Mouse (Mus musculus) layer of hippocampus, postnatal 14 days (tissue): ENCODE data around the gene Ano2. TPM values are rescaled to one million over a fixed set of nuclear protein-coding genes. Genes with fewer than 3 reads are reported as not detected.

Source experiments
- DNase-seq, 2 experiments: peaks; one replicate each; pipeline ENCODE4 v3.0.0; 2021 to 2022; ENCODE audit warnings: low spot score in 2 of 2, mixed read lengths in 1 of 2
- total RNA-seq, 2 experiments: library from RNA; stranded (reverse); gene quantifications; 2 replicates each; pipeline ENCODE4 v1.2.3; 2021

Ano2 gene
- total RNA-seq, 2 experiments from 2014 or later, result 3.1 to 4.4 TPM

DNA sequence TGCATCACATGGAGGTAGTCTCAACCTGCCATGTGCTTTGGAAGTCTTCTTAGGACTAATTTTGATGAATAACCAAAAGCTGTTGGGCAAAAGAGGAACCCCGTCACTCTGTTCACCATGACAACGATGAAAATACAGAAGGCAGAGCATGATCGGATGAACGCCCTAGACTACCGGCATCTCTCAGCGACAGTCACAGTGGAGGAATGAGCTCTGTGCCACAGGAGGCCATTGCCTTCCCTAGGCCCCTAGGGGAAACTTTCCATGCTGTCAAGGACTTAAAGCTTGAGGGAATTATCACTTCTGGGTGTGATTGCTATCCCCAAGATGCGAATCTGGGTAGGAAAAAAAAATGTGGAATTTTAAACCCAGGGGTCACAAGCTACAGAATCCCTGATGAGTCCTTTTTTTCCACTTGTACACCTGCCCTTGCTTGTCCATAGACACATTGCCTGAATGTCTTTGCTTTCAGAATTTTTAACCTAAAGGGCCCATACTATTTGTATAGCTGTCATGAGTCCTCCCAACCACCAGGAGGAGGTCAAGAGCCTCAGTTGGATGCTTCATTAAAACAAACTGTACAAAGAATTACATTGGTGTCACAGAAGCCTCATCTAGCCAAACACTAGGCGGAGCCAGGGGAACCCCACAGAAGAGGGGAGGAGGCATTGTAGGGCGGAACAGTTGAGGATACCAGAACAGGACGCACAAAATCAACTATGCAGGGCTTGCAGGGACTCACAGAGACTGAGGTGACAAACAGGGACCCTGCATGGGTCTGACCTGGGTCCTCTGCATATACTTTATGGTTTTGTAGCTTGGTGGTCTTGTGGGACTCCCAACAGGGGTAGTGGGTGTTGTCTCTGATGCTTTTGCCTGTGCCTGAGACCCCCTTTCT, 53.2 kb downstream of the Ano2 start:
- DNase-seq, result no peak

DNA sequence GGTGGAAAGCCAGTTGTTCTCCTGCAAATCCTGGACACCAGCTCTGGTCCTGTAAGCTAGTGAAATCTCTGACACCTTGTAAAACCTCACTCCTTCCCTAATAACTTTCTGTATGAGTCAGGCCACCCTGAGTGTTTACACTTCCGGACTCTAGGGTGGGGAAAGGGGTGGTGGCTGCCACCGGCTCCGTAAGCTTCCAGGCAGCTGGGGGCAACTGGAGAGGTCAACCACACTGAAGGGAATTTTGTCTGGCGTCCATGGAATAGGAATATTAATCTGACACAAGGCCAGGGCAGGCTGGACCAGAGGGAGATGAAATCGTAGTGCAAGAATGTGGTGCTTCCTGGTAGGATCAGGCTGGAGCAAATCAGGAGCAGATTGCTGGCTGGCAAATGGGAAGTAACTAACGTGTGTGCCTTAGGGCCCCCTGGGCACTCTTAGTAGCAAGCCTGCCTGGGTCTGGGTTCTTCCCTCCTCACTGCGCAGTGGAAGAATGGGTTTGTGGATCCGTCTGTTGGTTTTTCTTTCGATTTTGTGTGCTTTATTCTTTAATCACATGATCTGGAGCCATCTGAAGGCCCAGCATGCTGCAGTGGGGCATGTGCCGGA, 57.2 kb downstream of the Ano2 start:
- no peak for DNase-seq

DNA sequence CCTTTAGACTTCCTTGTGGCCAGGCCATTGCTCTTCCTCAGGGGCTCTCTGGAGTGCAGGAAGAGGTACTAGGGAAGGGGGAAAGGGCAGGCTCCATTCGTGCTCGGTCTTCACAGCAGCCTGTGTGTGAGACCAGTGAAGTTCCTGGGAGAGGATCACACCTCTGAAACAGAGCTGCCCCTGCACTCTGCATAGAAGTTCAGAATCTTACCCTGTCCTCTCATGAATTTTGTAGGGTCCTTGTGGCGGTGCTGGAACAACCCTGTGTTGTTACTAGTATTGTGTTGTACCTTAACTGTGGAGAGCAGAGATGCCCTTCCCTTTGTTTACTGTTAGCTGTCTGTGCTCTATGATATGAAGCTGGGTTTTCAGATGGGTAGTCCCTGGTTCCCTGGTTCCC, 58.4 kb downstream of the Ano2 start:
- no peak for DNase-seq

DNA sequence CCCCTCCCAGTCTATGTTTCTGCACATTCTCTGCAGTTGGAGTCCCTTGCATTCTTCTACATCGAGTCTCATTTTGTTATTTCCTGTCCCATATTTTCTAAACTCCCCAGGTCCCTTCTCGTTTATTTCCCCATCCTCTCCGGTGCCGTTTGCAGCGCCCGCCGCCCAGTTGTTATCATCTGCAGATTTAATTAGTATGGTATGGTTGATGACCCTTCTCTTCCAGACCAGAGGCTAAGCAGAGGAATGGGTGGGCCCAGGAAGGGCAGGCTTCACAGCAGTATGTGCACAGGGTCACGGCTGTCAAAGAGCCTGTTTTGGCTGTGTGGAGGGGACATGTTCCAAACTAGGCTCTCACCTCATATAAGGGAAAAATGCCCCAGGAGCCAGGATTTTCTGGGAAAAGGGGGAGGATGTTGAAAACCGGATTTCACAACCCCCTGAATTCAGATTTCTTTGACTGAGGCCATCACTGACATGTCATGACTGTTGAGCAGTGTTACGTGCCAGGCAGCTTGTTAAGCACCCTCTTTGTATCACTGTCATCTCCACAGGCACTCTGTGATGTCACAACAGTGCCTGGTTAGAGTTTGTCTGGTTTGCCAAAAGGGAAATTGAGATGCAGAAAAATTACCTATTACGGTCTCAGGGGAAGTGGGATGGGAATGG, 72.8 kb downstream of the Ano2 start:
- no peak for DNase-seq

DNA sequence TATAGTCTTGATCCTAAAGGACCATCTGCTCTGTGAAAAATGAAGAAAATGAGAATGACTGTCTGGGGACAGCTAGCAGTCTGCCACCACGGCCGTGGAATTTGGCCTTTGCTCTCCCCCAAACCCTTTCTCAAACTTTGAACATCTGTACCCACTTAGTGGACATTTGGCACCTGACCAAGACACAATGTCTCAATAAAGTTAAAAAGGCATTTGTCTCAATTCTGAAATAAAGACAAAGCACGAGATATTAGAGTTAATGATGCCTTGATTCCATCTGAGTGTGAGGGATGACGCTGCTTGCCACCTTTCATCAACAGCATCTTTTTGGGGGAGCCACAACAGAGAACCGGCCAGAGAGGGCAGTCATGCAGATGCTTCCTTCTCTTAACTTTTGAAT, 83.0 kb downstream of the Ano2 start:
- DNase-seq, result no peak

DNA sequence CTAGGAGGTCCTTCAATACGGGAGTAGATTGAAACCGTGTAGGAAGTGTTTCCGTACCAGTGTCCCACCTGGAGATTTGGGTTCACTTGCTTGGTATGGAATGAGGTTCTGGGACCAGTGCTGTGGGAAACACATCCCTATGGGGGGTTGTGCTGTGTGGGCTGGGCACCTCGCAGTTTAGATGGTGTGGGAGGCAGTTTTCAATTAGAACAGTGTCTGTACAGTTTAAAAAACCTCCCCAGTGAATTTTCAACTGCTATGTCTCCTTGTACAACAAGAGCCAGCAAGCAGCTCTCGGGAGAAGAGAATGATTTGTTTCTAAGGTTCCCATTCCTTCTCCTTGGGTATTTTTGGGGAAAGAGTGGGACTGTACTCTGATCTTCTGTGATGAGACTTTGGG, 86.1 kb downstream of the Ano2 start:
- DNase-seq, result no peak

DNA sequence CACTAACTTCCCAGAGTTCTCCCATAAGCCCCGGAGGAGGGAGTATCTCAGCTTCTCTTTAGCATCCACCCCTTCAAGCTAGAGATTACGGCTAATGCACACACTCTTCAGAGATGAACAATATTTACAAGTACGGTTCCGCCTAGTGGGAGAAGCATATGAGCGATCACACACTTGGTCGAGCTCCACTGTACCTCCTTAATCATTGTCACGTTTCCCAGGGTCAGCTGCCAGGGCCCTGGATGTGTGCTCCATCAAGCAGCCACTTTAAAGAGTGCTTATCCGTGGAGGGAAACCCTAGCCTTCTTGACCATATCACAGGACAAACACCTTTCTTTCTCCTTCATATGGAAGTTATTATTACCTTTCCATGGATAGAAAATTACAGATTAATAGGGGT, 112.7 kb downstream of the Ano2 start:
- DNase-seq, result no peak

DNA sequence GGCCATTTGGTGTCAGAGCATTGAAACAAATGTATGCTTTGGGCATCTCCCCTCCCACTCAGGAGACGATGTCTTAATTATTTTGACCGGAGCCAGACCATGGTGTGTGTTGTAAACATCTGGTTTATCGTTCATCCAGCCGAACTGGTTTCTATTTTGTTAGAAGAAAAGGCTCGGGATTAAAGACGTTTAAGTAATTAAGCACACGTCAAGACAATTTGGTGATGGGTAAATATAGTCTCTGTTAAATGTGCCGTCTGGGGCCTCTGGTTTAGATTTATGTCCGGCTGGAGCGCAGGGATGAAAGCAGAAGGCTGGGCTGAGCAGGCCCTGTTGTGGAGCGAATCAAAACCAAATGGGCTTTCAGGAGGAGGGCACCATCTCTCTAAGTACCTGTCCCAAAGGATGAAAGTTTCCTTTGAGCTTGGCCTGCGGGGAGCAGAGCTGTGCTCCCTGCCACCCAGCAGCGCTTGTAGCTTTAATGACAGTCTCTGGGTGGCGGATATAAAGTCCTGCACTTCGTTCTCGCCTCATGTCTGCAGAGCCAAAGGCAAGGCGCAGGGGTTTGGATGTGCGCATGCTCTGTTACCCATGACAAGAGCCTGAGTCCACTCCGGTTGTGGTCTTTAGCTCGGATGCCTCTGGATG, 113.3 kb downstream of the Ano2 start:
- DNase-seq, result no peak

DNA sequence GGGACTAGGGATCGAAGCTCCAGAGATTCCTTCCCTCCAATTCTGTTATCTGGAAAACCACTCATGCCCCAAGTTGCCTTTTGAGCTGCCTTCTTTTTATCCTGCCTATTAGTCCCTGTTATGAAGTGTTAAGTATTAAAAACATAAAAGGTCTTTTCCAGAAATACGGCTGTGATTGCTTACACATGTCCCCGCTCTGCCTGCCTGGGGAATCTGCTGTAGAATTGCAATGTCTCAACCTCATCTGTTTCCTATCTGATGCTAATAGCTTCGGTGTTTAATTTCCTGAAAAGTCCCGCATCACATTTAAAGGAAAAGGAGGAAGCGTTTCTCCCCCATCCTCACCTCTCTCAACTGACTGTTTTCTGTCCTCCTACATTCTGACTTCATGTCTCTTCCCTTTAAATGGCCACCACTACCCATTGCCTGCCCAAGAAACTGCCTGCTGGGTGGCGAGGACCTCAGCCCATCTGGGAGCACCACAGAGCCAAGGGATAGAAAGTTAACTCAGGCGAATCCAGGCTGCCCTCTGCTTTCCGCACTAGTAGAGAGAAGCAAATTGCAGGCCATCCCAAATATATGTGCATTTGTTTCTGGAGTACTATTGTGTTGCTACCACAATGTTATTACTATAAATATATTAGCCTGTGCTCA, 118.9 kb downstream of the Ano2 start:
- DNase-seq, result no peak

DNA sequence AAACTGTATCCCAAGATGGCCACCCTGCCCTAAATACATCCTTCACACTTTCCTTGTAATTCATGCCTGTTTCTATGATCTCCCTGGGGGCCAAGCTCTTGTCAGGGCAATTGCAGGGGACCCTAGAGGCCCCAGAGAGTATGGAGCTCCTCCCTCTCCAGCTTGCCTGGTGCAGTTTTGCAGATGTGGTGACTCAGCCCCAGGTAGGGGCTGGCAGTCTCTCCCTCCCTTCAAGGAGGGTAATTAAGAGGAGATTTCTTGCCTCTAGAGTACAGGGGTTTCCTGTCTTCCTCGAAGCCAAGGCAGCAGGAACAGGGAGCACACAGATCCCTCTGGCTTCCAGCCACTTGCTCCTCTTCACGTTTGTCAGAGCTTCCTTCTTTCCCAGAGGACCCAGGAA, 121.2 kb downstream of the Ano2 start:
- no peak for DNase-seq

DNA sequence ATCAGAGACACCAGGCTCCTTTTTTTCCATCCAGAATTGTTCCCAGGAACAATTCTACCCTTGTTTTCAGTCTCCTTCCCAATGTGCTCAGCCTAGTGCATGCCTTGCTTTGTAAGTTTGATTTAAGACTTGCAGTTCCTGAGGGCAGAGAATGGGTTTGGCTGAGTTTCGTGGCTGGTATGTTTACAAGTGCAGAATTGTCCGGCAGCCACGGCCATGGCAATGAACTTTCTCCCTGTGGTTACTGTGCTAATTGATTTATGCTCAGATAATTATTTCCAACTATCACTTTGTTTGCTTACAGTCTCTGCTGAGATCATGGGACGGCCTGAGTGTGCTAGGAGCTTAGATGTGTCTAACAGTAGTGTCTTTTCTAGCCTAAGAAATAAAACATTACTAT, 147.9 kb downstream of the Ano2 start:
- no peak for DNase-seq

DNA sequence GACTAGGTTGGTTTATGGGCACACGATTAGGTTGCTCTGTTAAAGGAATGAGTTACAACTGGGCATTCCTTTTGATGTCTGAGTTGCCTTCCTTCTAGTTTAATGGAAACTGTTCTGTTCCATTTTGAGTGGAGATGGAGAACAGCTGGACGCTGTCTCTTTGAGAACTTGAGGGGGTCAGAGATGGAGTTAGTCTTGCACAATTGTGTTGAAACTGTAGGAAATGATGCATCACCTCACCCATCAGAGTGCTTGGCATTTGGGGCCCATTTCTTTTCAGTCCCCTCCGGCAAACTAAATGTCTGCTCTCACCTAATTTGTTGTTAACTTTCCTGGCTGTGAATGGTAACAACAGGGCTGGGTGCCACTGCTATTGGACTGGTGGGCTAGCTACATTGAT, 151.1 kb downstream of the Ano2 start:
- no peak for DNase-seq

DNA sequence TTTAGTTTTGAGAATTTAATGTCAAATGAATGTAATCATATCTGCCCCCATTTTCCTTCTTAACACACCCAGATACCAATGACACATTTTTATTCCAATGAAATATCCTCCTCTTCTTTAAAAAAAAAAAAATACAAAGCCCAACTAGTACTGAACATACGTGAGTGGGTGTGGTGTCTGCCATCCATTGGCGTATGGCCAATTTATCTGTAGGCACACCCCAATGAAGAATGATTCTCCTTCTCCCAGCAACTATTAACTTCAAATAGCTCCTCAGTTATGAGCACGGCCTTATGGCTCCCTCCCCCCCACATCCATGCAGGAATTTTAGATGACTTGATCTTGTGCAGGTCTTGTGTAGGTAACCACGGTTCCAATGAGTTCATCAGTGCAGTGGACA, 161.0 kb downstream of the Ano2 start:
- DNase-seq, result peak in 1 of 2 experiments; percentile 28

DNA sequence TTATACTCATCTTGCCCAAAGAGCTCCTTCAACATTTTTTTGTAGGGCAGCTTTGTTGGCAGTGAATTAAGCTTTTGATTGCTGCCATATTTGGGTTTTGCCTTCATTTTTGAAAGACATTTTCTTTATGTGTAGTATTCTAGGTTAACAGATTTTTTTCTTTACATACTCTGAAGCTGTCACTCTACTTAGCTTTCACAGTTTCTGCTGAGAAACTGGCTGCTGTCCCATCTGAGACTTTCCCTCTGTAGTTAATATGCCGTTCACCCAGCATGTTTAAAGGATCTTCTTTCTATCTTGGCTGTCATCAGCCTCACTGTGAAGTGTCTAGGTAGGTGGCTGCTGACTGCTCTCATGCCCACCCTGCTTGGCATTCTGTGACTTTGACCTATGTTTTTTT, 168.1 kb downstream of the Ano2 start:
- no peak for DNase-seq

DNA sequence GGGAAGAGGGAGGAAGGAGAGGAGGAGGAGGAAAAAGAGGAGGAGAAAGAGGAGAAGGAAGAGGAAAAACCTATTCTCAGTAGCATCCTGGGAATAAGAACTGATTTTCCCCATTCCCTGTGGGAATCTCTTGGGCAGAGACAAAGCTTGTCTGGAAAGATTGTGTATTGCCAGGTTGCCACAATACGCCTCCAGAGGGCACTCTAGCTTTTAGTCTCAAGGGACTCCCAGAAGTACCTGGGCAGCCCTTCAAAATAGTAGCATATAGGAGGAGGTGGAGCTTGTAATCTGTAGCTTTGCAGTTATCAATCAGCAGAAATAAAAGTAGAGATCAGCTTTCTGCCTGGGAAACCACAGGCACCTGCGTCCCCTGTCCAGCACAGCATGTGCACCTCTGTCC, 178.3 kb downstream of the Ano2 start:
- peak; percentile 9 to 29 for DNase-seq

DNA sequence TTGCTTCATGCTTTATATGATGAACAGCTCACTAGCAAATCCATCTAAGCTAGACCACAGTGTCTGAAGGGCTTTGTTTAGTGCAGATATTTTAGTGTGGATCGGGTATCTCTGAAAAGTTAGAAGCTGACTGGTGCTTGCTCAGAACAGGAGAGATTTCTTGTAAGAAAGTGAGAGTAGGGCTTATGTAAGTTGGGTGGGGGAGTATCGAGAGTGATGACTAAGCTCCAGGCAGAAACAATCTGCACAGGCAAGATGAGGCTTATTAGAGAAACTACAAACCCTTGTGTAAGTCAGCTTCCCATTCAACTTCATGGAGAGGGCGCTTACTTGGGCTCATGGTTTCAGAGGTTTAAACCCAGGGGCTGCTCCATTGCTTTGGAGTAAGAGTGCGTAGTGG, 181.3 kb downstream of the Ano2 start:
- DNase-seq, result peak in 1 of 2 experiments; percentile 6

DNA sequence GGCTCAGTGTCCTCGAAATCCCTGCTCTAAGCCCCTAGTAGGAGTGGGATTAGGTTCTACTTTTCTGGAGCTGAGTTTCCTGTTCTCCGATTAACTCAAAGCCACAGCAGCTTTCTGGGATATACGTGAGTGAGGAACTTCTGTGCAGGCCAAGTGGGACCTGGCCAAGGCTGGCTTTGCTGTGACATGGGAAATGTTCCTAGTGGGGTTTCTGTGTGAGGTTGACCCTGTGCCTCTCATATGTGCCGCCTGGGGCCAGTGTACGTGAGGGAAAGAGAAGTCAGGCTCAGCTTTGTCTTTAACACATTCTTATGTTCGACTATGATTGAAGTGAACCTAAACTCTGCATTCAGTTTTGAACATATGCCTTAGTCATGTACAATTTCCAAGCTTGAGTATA, 184.5 kb downstream of the Ano2 start:
- no peak for DNase-seq

DNA sequence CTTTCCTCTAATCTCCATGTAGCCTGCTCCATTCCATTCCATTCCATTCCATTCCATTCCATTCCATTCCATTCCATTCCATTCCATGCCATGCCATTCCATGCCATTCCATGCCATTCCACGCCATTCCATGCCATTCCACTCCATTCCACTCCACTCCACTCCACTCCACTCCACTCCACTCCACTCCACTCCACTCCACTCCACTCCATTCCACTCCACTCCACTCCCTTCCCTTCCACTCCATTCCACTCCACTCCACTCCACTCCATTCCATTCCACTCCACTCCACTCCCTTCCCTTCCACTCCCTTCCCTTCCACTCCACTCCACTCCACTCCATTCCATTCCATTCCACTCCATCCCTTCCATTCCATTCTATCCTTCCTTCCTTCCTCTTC, 186.7 kb downstream of the Ano2 start:
- DNase-seq, result no peak

DNA sequence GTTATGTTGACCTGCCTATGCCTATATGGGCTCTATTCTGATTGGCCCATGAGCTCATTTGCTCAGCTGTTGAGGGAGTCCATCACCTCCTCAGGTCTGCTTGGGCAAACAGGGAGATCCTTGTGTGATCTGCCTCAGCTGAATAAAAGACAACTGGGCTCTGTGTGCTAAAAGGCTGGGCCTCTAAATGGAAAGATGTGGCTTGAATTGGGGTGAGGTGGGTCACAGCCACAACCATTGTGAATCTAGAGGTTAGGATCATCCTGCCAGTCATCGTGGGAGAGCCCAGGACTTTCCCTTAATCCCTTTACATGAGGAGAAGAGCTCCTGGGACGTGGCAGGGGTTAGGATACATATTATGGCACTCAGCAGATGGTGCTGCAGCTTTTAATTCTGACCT, 188.5 kb downstream of the Ano2 start:
- no peak for DNase-seq

DNA sequence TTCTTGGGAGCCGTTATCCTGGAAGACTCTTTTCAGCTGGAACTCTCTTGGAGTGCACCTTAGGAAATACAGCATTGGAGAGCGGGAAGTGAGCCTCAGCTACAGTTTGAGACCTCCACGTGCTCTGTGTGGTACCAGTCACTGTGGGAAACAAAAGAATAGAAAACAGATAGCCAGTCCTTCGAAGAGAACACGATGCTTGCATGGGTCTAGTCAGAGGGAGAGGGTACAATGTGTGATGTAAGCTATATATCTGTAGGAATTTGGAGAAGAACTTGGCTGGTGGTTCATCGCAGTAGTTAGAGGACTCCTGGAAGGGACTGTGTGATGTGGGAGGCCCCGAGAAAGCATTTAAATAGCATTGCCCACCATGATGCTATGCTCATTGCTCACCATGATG, 189.1 kb downstream of the Ano2 start:
- no peak for DNase-seq

DNA sequence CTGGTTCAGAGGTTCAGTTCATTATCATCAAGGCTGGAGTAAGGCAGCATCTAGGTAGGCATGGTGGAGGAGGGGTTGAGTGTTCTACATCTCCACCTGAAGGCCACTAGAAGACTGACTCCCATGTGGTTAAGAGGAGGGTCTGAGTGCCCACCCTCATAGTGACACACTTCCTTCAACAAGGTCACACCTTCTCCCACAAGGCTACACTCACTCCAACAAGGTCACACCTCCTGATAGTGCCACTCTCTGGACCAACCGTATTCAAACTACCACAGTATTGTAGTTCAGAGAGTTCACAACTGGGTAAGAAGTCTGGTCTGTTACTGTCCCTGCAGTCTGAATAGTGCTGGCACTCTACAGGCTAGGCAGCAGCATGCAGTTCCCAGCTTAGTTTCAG, 198.4 kb downstream of the Ano2 start:
- no peak for DNase-seq
